Mouse (Mus musculus) gastrocnemius, postnatal 14 days (tissue): ENCODE data around the gene Drc3. TPM values are rescaled to one million over a fixed set of nuclear protein-coding genes. Genes with fewer than 3 reads are reported as not detected.
"Not testable (repeated sequence)": the region's sequence is repeated elsewhere in the genome, so short reads cannot be mapped to it uniquely, and the experiment has no call there.

Experiments
- DNase-seq: peaks from one replicate; pipeline ENCODE4 v3.0.0; 2021; ENCODE audit warnings: mixed read lengths
- intact Hi-C: fragments of 180-260 bp; cut with DNase I; formaldehyde crosslinking; loops from one replicate; pipeline ENCODE4 v1.15.1; 2025; ENCODE audit warnings: low total_unique reads
- total RNA-seq, 2 experiments: library from RNA; stranded (reverse); gene quantifications; 2 replicates each; pipeline ENCODE4 v1.2.3; 2021

Drc3 gene
- total RNA-seq, 2 experiments from 2014 or later = 0.86 TPM

- DNase-seq = no peak
- intact Hi-C loops = no loop called here
Measured at GRCm38 (mm10) chr11:60427628-60428027, 74.5 kb downstream of the Drc3 start.

DNA sequence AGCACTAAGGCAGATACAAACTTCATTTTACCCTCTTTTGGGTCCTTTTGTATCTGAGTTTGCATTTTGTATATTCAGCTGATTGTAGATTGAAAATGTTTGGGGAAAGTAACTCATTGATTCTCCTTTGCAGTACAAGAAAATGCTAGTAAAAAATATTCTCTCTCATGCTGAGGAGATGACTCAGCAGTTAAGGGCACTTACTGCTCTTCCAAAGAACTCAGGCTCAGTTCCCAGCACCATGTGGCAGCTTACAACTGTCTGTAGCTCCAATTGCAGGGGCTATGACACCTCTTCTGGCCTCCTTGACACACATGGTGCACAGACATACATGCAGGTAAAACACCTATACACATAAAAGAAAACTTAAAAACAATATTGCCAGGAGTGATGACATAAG lies 80.4 kb downstream of the Drc3 start:
- intact Hi-C loops = loop anchor here (2.0 kb wide), 1 partner anchor 75 kb away; no protein-coding TSS in a partner anchor
- no peak for DNase-seq

GRCm38 (mm10) chr11:60435133-60435532 lies 82.0 kb downstream of the Drc3 start:
- no peak for DNase-seq
- intact Hi-C loops = no loop called here

DNA sequence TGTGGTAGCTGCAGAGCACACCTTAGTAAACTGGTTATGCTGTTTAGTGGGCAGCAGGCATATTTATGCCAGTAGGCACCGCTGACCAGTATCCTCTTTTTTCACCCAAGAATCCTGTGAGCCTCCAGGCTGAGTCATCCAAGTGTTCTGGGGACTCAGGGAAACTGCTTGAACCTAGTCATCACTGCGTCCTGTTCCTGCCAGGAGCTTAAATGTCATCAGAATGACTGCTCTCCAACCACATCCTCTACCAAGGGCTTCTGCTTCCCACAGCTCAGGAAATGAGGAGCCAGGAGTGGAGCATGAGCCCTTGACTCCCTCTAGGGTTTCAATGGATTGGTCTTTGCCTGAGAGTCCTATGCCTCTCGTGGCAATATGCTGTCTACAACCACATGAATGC lies 83.5 kb downstream of the Drc3 start:
- intact Hi-C loops = no loop called here
- no peak for DNase-seq

DNA sequence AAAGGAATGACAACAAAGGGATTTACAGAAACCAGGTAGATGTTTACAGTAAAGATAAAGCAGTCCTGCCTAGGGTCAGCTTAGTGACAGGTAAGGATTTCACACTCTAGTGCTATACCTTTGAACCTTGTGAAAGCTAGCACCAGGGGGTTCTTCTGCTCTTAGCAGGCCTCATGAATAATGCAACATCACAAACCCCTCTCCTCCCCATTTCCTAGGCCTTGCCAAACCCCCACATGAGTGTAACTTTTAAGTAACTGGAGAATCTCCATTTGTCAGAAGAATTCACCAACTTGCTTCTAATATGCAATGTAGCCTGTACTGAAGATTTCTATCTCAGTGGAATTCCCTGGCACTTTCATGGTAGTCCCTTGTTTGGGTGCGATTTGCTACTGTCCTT lies 86.5 kb downstream of the Drc3 start:
- intact Hi-C loops, DNase-seq: not testable (repeated sequence)

DNA sequence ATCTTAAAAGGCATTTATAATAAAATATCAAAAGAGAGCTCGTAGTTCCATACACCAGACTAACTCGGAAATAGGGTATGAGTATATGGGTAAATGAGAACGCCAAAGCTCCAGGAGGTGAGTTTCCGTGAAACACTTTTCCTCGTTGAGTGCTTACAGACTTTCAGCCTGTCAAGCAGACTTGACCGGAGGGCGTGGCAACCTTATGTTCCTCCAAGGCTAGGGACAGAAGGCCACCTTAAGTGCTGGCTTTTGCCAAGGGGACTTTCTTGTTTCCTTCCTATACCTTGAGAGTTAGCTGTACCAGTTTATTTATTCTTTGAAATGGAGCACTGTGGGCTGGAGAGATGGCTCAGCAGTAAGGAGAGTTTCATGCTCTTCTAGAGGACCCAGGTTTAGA lies 87.0 kb downstream of the Drc3 start:
- intact Hi-C loops = no loop called here
- no peak for DNase-seq

DNA sequence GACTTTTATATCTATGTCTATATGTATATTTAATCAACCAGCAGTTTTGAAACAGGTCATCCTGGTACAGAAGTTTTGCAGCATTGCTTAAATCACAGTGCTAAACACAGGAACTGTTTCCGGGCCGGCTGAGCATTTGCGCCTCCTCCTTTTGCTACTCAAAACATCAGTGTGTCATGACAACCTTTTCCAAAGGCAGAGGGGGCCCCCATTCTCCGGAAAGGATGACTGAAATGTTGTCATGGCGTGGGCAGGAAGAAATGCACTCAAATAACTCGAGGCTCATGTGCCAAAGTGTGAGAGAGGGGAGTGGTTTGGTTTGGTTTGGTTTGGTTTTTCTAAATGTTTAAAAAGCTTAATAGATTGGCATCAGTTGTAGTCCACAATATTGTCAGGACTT lies 89.8 kb downstream of the Drc3 start:
- DNase-seq = no peak
- intact Hi-C loops = no loop called here

Other genes starting within 250 kb of the Drc3 start
- 10 to 100 TPM; 15.9 to 18.3 TPM for gene Rai1, start 248.3 kb upstream of the Drc3 start, total RNA-seq
- gene Srebf1, start 130.7 kb upstream of the Drc3 start, total RNA-seq = 10 to 100 TPM; 20.9 to 24.5 TPM
- gene Tom1l2, start 424 bp upstream of the Drc3 start, total RNA-seq = 10 to 100 TPM; 42.1 to 50.2 TPM
- 10 to 100 TPM; 21.3 to 22.5 TPM for gene Gid4, start 63.8 kb downstream of the Drc3 start, total RNA-seq
- gene Atpaf2, start 65.1 kb downstream of the Drc3 start, total RNA-seq = 10 to 100 TPM; 25.3 to 30.4 TPM
- gene Drg2, start 101.3 kb downstream of the Drc3 start, total RNA-seq = 10 to 100 TPM; 23.7 to 28.5 TPM
- under 1 TPM in 1 of 2 experiments, not detected in 1; 0.04 TPM for gene Myo15, start 116.0 kb downstream of the Drc3 start, total RNA-seq
- gene Alkbh5, start 183.1 kb downstream of the Drc3 start, total RNA-seq = 10 to 100 TPM; 72.1 TPM